Mouse (Mus musculus) stomach, postnatal 0 days (tissue): ENCODE measurements around the gene Ip6k3.

Experiments
- CTCF ChIP-seq: IDR thresholded peaks from 2 replicates; pipeline ENCODE4 v1.5.1; 2016; ENCODE audit warnings: antibody characterized with exemption, low read depth, mild to moderate bottlenecking, moderate library complexity
- EP300 ChIP-seq: optimal IDR thresholded peaks from 2 replicates; pipeline ENCODE3; 2016; ENCODE audit warnings: antibody characterized with exemption

DNA sequence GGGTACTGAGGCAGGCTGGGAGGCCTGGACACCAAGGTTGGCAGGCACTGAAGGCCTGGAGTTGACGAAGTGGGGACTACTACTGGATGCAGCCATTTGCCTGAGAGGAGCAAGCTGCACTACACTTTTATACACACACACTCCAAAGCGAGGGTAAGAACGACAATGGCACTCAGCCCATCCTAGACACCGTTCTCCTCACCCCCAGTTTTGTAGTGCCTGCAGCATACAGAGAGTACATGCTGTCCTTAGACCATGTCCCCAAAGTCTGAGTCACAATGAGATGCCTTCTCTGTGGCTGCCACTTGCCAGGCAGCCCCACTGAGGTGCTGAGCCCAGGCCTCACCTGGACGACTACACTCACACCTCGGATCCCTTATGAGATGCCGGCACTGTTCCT is 37.8 kb downstream of the Ip6k3 start:
- TF ChIP-seq CTCF, result no peak
- TF ChIP-seq EP300, result no peak
